Mouse (Mus musculus): ENCODE measurements at regions not wholly inside any gene's neighbourhood (a gene's known extent, or its start where the extent isn't known, plus 50 kb on each side); places are given as distances from the start of the nearest gene placed in this dataset.

GRCm38 (mm10) chr2:84549626-84550025 is 73.1 kb upstream of the Tfpi start:
- no peaks in the 10 kb centered on the region for H3K36me3 ChIP-seq (replicated peaks; ENCODE audit: control insufficient read depth, insufficient read depth, low read depth)
- DNase-seq (ENCODE audit: low read depth in 3 of 3, low spot score in 3 of 3) (no peak), ATAC-seq (ENCODE audit: insufficient read depth) (no peak)
- H3K27me3 ChIP-seq (ENCODE audit: control insufficient read depth, insufficient read depth, low read length), result no peaks in the 10 kb centered on the region
- H3K4me1 ChIP-seq (replicated peaks; ENCODE audit: control insufficient read depth in 2 of 2, insufficient read depth in 2 of 2, low read length in 1 of 2), result no peaks in the 10 kb centered on the region
- no peaks in the 10 kb centered on the region for H3K9me3 ChIP-seq (ENCODE audit: control insufficient read depth, low read length)
- no peak overlapping the region for H3K9ac ChIP-seq (replicated peaks)
- H3K4me2 ChIP-seq (ENCODE audit: low read depth), result no peak overlapping the region
- 45% methylated on average over 3 of the region's 3 CpGs for WGBS (ENCODE audit: insufficient replicate concordance)
- H3K4me3 ChIP-seq (ENCODE audit: insufficient read depth in 1 of 2, low read depth in 2 of 2, low read length in 2 of 2), result no peak overlapping the region
- TF ChIP-seq EP300 (IDR thresholded peaks at IDR 0.05; ENCODE audit: low read depth) (no peak), CTCF (IDR thresholded peaks at IDR 0.05; ENCODE audit: low read depth) (no peak)
- H3K27ac ChIP-seq, result no peak overlapping the region

- Histone ChIP-seq H3K4me3 (ENCODE audit: insufficient read depth in 1 of 2, low read depth in 2 of 2, low read length in 2 of 2) (no peak overlapping the region), H3K9me3 (ENCODE audit: control insufficient read depth, low read length) (no peaks in the 10 kb centered on the region), H3K9ac (replicated peaks) (no peak overlapping the region), H3K36me3 (replicated peaks; ENCODE audit: control insufficient read depth, insufficient read depth, low read depth) (no peaks in the 10 kb centered on the region), H3K4me1 (replicated peaks; ENCODE audit: control insufficient read depth in 2 of 2, insufficient read depth in 2 of 2, low read length in 1 of 2) (no peaks in the 10 kb centered on the region), H3K27me3 (ENCODE audit: control insufficient read depth, insufficient read depth, low read length) (no peaks in the 10 kb centered on the region), H3K27ac (no peak overlapping the region), H3K4me2 (ENCODE audit: low read depth) (no peak overlapping the region)
- ATAC-seq (ENCODE audit: insufficient read depth) (no peak), DNase-seq (ENCODE audit: low read depth in 3 of 3, low spot score in 3 of 3) (no peak)
- 70% methylated on average over 7 of the region's 7 CpGs for WGBS (ENCODE audit: insufficient replicate concordance)
- no peak for TF ChIP-seq CTCF (IDR thresholded peaks at IDR 0.05; ENCODE audit: low read depth)
- TF ChIP-seq EP300 (IDR thresholded peaks at IDR 0.05; ENCODE audit: low read depth), result no peak
Measured at GRCm38 (mm10) chr2:84548625-84549024, 72.0 kb upstream of the Tfpi start.

DNA sequence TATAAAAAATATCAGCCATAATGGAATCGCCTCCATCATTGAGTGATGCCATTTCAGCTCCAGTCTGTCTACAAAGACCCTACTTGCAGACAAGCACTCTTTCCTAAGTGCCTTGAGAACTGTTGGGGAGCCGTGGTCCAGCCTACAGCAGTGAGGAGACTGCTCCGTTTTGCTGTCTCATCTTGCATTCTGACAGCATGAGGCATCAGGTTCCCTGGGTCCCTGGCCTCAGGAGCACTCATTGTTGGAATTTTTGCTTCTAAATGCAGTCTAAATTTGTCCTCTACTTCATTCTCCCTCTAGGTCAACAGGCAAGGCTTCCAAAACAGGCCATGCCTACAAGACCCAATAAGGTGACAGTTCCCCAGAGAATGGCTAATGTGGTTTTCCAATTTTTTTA is 69.1 kb upstream of the Tfpi start:
- no peak for DNase-seq (ENCODE audit: low read depth in 3 of 3, low spot score in 3 of 3)
- ATAC-seq (ENCODE audit: insufficient read depth), result no peak
- no peaks in the 10 kb centered on the region for H3K4me1 ChIP-seq (replicated peaks; ENCODE audit: control insufficient read depth in 2 of 2, insufficient read depth in 2 of 2, low read length in 1 of 2)
- WGBS (ENCODE audit: insufficient replicate concordance), result 62% methylated on average over 3 of the region's 3 CpGs
- no peak overlapping the region for H3K4me3 ChIP-seq (ENCODE audit: insufficient read depth in 1 of 2, low read depth in 2 of 2, low read length in 2 of 2)
- no peak overlapping the region for H3K4me2 ChIP-seq (ENCODE audit: low read depth)
- no peak overlapping the region for H3K9ac ChIP-seq (replicated peaks)
- TF ChIP-seq CTCF (IDR thresholded peaks at IDR 0.05; ENCODE audit: low read depth), result no peak
- TF ChIP-seq EP300 (IDR thresholded peaks at IDR 0.05; ENCODE audit: low read depth), result no peak
- no peak overlapping the region for H3K27ac ChIP-seq
- H3K9me3 ChIP-seq (ENCODE audit: control insufficient read depth, low read length), result no peaks in the 10 kb centered on the region
- no peaks in the 10 kb centered on the region for H3K36me3 ChIP-seq (replicated peaks; ENCODE audit: control insufficient read depth, insufficient read depth, low read depth)
- H3K27me3 ChIP-seq (ENCODE audit: control insufficient read depth, insufficient read depth, low read length), result no peaks in the 10 kb centered on the region

DNA sequence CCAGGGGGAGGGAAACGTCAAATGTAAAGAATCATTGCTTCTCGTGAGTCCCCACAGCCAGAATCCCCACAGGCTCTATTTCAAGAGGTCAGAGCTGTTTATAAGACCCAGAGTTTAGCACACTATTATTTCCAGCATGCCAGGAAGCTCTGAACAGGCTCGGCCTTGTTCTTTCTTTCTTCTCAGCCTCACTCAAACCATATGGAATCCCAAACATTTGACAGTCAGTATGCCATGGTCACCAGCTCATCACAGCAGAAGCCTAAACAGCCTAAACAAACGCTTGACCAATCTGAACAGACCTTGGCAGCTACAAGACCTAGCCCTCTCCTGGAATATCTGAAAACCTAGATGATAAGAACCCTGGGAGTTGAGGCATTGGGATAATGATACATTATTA is 68.2 kb upstream of the Tfpi start:
- H3K9ac ChIP-seq (replicated peaks), result no peak overlapping the region
- H3K4me1 ChIP-seq (replicated peaks; ENCODE audit: control insufficient read depth in 2 of 2, insufficient read depth in 2 of 2, low read length in 1 of 2), result no peaks in the 10 kb centered on the region
- no peak for TF ChIP-seq CTCF (IDR thresholded peaks at IDR 0.05; ENCODE audit: low read depth)
- no peak for TF ChIP-seq EP300 (IDR thresholded peaks at IDR 0.05; ENCODE audit: low read depth)
- 47% methylated on average over 4 of the region's 4 CpGs for WGBS (ENCODE audit: insufficient replicate concordance)
- ATAC-seq (ENCODE audit: insufficient read depth), result no peak
- no peak for DNase-seq (ENCODE audit: low read depth in 3 of 3, low spot score in 3 of 3)
- no peak overlapping the region for H3K4me3 ChIP-seq (ENCODE audit: insufficient read depth in 1 of 2, low read depth in 2 of 2, low read length in 2 of 2)
- no peak overlapping the region for H3K4me2 ChIP-seq (ENCODE audit: low read depth)
- no peak overlapping the region for H3K27ac ChIP-seq
- no peaks in the 10 kb centered on the region for H3K27me3 ChIP-seq (ENCODE audit: control insufficient read depth, insufficient read depth, low read length)
- no peaks in the 10 kb centered on the region for H3K9me3 ChIP-seq (ENCODE audit: control insufficient read depth, low read length)
- no peaks in the 10 kb centered on the region for H3K36me3 ChIP-seq (replicated peaks; ENCODE audit: control insufficient read depth, insufficient read depth, low read depth)

- H3K4me2 ChIP-seq (ENCODE audit: low read depth), result no peak overlapping the region
- no peaks in the 10 kb centered on the region for H3K9me3 ChIP-seq (ENCODE audit: control insufficient read depth, low read length)
- no peaks in the 10 kb centered on the region for H3K36me3 ChIP-seq (replicated peaks; ENCODE audit: control insufficient read depth, insufficient read depth, low read depth)
- no peak for TF ChIP-seq EP300 (IDR thresholded peaks at IDR 0.05; ENCODE audit: low read depth)
- 0 out of 2 replicates have a peak, but pooled peaks have one; percentile 11 for TF ChIP-seq CTCF (IDR thresholded peaks at IDR 0.05; ENCODE audit: low read depth)
- no peaks in the 10 kb centered on the region for H3K4me1 ChIP-seq (replicated peaks; ENCODE audit: control insufficient read depth in 2 of 2, insufficient read depth in 2 of 2, low read length in 1 of 2)
- no peaks in the 10 kb centered on the region for H3K27me3 ChIP-seq (ENCODE audit: control insufficient read depth, insufficient read depth, low read length)
- H3K9ac ChIP-seq (replicated peaks), result no peak overlapping the region
- no peak overlapping the region for H3K4me3 ChIP-seq (ENCODE audit: insufficient read depth in 1 of 2, low read depth in 2 of 2, low read length in 2 of 2)
- 66% methylated on average over 4 of the region's 4 CpGs for WGBS (ENCODE audit: insufficient replicate concordance)
- H3K27ac ChIP-seq, result no peak overlapping the region
- DNase-seq (ENCODE audit: low read depth in 3 of 3, low spot score in 3 of 3) (no peak), ATAC-seq (ENCODE audit: insufficient read depth) (no peak)
Measured at GRCm38 (mm10) chr2:84544146-84544545, 67.6 kb upstream of the Tfpi start.
